Mouse (Mus musculus) layer of hippocampus, postnatal 36 days (tissue): ENCODE data around the gene Mettl7b. TPM values are rescaled to one million over a fixed set of nuclear protein-coding genes. Genes with fewer than 3 reads are reported as not detected.

Experiments
- DNase-seq, 2 experiments: peaks; one replicate each; pipeline ENCODE4 v3.0.0; 2022
- total RNA-seq, 2 experiments: library from RNA; stranded (reverse); gene quantifications; 2 replicates each; pipeline ENCODE4 v1.2.3; 2021

Mettl7b gene
- total RNA-seq, 2 experiments from 2014 or later, result not detected

GRCm38 (mm10) chr10:128918246-128918645, 42.5 kb downstream of the Mettl7b start:
- no peak for DNase-seq

GRCm38 (mm10) chr10:128917400-128917799, 43.4 kb downstream of the Mettl7b start:
- no peak for DNase-seq

- no peak for DNase-seq
These were observed 44.1 kb downstream of the Mettl7b start for GRCm38 (mm10) chr10:128916665-128917064.

- no peak for DNase-seq
These were observed 45.2 kb downstream of the Mettl7b start for GRCm38 (mm10) chr10:128915550-128915949.

GRCm38 (mm10) chr10:128913696-128914095, 47.1 kb downstream of the Mettl7b start:
- no peak for DNase-seq

GRCm38 (mm10) chr10:128913219-128913618, 47.6 kb downstream of the Mettl7b start:
- peak; percentile 85 to 86 for DNase-seq

GRCm38 (mm10) chr10:128912791-128913190, 48.0 kb downstream of the Mettl7b start:
- DNase-seq, result no peak

GRCm38 (mm10) chr10:128912268-128912667, 48.5 kb downstream of the Mettl7b start:
- DNase-seq, result no peak

GRCm38 (mm10) chr10:128911430-128911829, 49.4 kb downstream of the Mettl7b start:
- no peak for DNase-seq

GRCm38 (mm10) chr10:128910066-128910841, 50.5 kb downstream of the Mettl7b start:
- peak; percentile 53 to 67 for DNase-seq

- DNase-seq, result peak; percentile 71 to 78
These were observed 51.2 kb downstream of the Mettl7b start for GRCm38 (mm10) chr10:128909567-128910028.

- DNase-seq, result no peak
These were observed 51.9 kb downstream of the Mettl7b start for GRCm38 (mm10) chr10:128908778-128909448.

Other genes starting within 250 kb of the Mettl7b start
- gene Dgka, start 216.1 kb downstream of the Mettl7b start, total RNA-seq, result 10 to 100 TPM in 1 of 2 experiments, 1 to 10 TPM in 1; 9.3 to 11.1 TPM
- 10 to 100 TPM; 26.0 to 28.2 TPM for gene Pym1, start 213.1 kb downstream of the Mettl7b start, total RNA-seq
- gene Mmp19, start 170.1 kb downstream of the Mettl7b start, total RNA-seq, result under 1 TPM; 0.20 to 0.46 TPM
- 10 to 100 TPM; 65.3 to 69.1 TPM for gene Dnajc14, start 156.9 kb downstream of the Mettl7b start, total RNA-seq
- gene Tmem198b, start 156.6 kb downstream of the Mettl7b start, total RNA-seq, result 10 to 100 TPM in 1 of 2 experiments, 1 to 10 TPM in 1; 8.4 to 10.6 TPM
- 10 to 100 TPM; 38.9 to 39.5 TPM for gene Sarnp, start 143.7 kb downstream of the Mettl7b start, total RNA-seq
- gene Ormdl2, start 139.3 kb downstream of the Mettl7b start, total RNA-seq, result 1 to 10 TPM; 8.9 to 9.8 TPM
- gene Gdf11, start 69.3 kb downstream of the Mettl7b start, total RNA-seq, result 10 to 100 TPM; 20.4 to 22.7 TPM
- 10 to 100 TPM; 77.8 to 79.7 TPM for gene Cd63, start 60.0 kb downstream of the Mettl7b start, total RNA-seq
- 1 to 10 TPM; 6.4 to 8.9 TPM for gene Rdh5, start 38.1 kb downstream of the Mettl7b start, total RNA-seq
- 10 to 100 TPM; 92.9 to 94.1 TPM for gene Bloc1s1, start 37.0 kb downstream of the Mettl7b start, total RNA-seq
- gene Itga7, start 27.2 kb downstream of the Mettl7b start, total RNA-seq, result 10 to 100 TPM; 30.1 to 35.4 TPM
- not detected for gene Olfr9, start 28.4 kb upstream of the Mettl7b start, total RNA-seq
- gene Olfr763, start 49.8 kb upstream of the Mettl7b start, total RNA-seq, result not detected
- gene Olfr764-ps1, start 78.9 kb upstream of the Mettl7b start, total RNA-seq, result not detected
- not detected for gene Olfr765, start 89.0 kb upstream of the Mettl7b start, total RNA-seq
- gene Olfr766-ps1, start 108.0 kb upstream of the Mettl7b start, total RNA-seq, result not detected
- under 1 TPM in 1 of 2 experiments, not detected in 1; 0.08 TPM for gene Olfr767, start 121.9 kb upstream of the Mettl7b start, total RNA-seq
- not detected for gene Olfr768, start 138.4 kb upstream of the Mettl7b start, total RNA-seq
- not detected for gene Olfr769, start 156.9 kb upstream of the Mettl7b start, total RNA-seq
- not detected for gene Olfr770, start 178.0 kb upstream of the Mettl7b start, total RNA-seq
- gene Olfr771, start 203.8 kb upstream of the Mettl7b start, total RNA-seq, result not detected
- gene Olfr772, start 216.9 kb upstream of the Mettl7b start, total RNA-seq, result not detected
- gene Olfr773, start 226.4 kb upstream of the Mettl7b start, total RNA-seq, result not detected